Mouse (Mus musculus): Measurements from ENCODE around the gene Me3. TPM values are rescaled to one million over a fixed set of nuclear protein-coding genes. Genes with fewer than 3 reads are reported as not detected.

Gene Me3
- polyA plus RNA-seq, 1 experiment from 2014 or later, result 1.9 TPM

GRCm38 (mm10) chr7:89677850-89678249, 45.7 kb downstream of the Me3 start:
- no peaks in the 10 kb centered on the region for H3K36me3 ChIP-seq (ENCODE audit: control insufficient read depth, insufficient read depth, low read length)
- WGBS, result 73% methylated on average over 1 of the region's 1 CpGs
- H3K4me1 ChIP-seq (replicated peaks; ENCODE audit: control insufficient read depth, insufficient read depth, low read length), result no peaks in the 10 kb centered on the region
- H3K9me3 ChIP-seq (ENCODE audit: control insufficient read depth, low read length), result no peaks in the 10 kb centered on the region
- H3K27me3 ChIP-seq (ENCODE audit: control insufficient read depth, insufficient read depth, low read length), result no peaks in the 10 kb centered on the region
- H3K4me3 ChIP-seq (ENCODE audit: low read depth, low read length), result no peak overlapping the region
- no peak overlapping the region for H3K4me2 ChIP-seq (replicated peaks; ENCODE audit: low read depth, low read length)
- H3K27ac ChIP-seq (ENCODE audit: low read depth, low read length), result no peak overlapping the region
- no peak for ATAC-seq (ENCODE audit: low FRiP score)
- no peak for DNase-seq (ENCODE audit: low spot score)
- H3K9ac ChIP-seq (ENCODE audit: low read depth, low read length), result no peak overlapping the region

- DNase-seq (ENCODE audit: low spot score), result no peak
- 91% methylated on average over 5 of the region's 5 CpGs for WGBS
These were observed 46.5 kb downstream of the Me3 start for GRCm38 (mm10) chr7:89678719-89679118.

GRCm38 (mm10) chr7:89679139-89679538, 46.9 kb downstream of the Me3 start:
- H3K4me1 ChIP-seq (replicated peaks; ENCODE audit: control insufficient read depth, insufficient read depth, low read length), result no peaks in the 10 kb centered on the region
- ATAC-seq (ENCODE audit: low FRiP score), result no peak
- 88% methylated on average over 6 of the region's 6 CpGs for WGBS

More at GRCm38 (mm10) chr7:89678719-89679118, 46.5 kb downstream of the Me3 start:
- Histone ChIP-seq H3K9me3 (ENCODE audit: control insufficient read depth, low read length) (no peaks in the 10 kb centered on the region), H3K27ac (ENCODE audit: low read depth, low read length) (no peak overlapping the region), H3K4me2 (replicated peaks; ENCODE audit: low read depth, low read length) (no peak overlapping the region), H3K9ac (ENCODE audit: low read depth, low read length) (no peak overlapping the region), H3K4me3 (ENCODE audit: low read depth, low read length) (no peak overlapping the region), H3K36me3 (ENCODE audit: control insufficient read depth, insufficient read depth, low read length) (no peaks in the 10 kb centered on the region), H3K4me1 (replicated peaks; ENCODE audit: control insufficient read depth, insufficient read depth, low read length) (no peaks in the 10 kb centered on the region), H3K27me3 (ENCODE audit: control insufficient read depth, insufficient read depth, low read length) (no peaks in the 10 kb centered on the region)
- no peak for ATAC-seq (ENCODE audit: low FRiP score)

GRCm38 (mm10) chr7:89679621-89680140, 47.5 kb downstream of the Me3 start:
- no peaks in the 10 kb centered on the region for H3K4me1 ChIP-seq (replicated peaks; ENCODE audit: control insufficient read depth, insufficient read depth, low read length)
- H3K36me3 ChIP-seq (ENCODE audit: control insufficient read depth, insufficient read depth, low read length), result no peaks in the 10 kb centered on the region
- WGBS, result 46% methylated on average over 2 of the region's 2 CpGs
- ATAC-seq (ENCODE audit: low FRiP score), result no peak
- no peak overlapping the region for H3K9ac ChIP-seq (ENCODE audit: low read depth, low read length)
- no peak overlapping the region for H3K4me2 ChIP-seq (replicated peaks; ENCODE audit: low read depth, low read length)
- H3K4me3 ChIP-seq (ENCODE audit: low read depth, low read length), result no peak overlapping the region
- no peak overlapping the region for H3K27ac ChIP-seq (ENCODE audit: low read depth, low read length)
- no peak for DNase-seq (ENCODE audit: low spot score)
- H3K9me3 ChIP-seq (ENCODE audit: control insufficient read depth, low read length), result no peaks in the 10 kb centered on the region
- no peaks in the 10 kb centered on the region for H3K27me3 ChIP-seq (ENCODE audit: control insufficient read depth, insufficient read depth, low read length)

More at GRCm38 (mm10) chr7:89679139-89679538, 46.9 kb downstream of the Me3 start:
- no peaks in the 10 kb centered on the region for H3K9me3 ChIP-seq (ENCODE audit: control insufficient read depth, low read length)
- no peak overlapping the region for H3K4me3 ChIP-seq (ENCODE audit: low read depth, low read length)
- no peaks in the 10 kb centered on the region for H3K36me3 ChIP-seq (ENCODE audit: control insufficient read depth, insufficient read depth, low read length)
- H3K9ac ChIP-seq (ENCODE audit: low read depth, low read length), result no peak overlapping the region
- H3K27me3 ChIP-seq (ENCODE audit: control insufficient read depth, insufficient read depth, low read length), result no peaks in the 10 kb centered on the region
- no peak overlapping the region for H3K27ac ChIP-seq (ENCODE audit: low read depth, low read length)
- no peak for DNase-seq (ENCODE audit: low spot score)
- no peak overlapping the region for H3K4me2 ChIP-seq (replicated peaks; ENCODE audit: low read depth, low read length)

- 57% methylated on average over 3 of the region's 3 CpGs for WGBS
- no peak overlapping the region for H3K9ac ChIP-seq (ENCODE audit: low read depth, low read length)
- no peaks in the 10 kb centered on the region for H3K4me1 ChIP-seq (replicated peaks; ENCODE audit: control insufficient read depth, insufficient read depth, low read length)
- H3K9me3 ChIP-seq (ENCODE audit: control insufficient read depth, low read length), result no peaks in the 10 kb centered on the region
- no peaks in the 10 kb centered on the region for H3K36me3 ChIP-seq (ENCODE audit: control insufficient read depth, insufficient read depth, low read length)
- no peak overlapping the region for H3K4me2 ChIP-seq (replicated peaks; ENCODE audit: low read depth, low read length)
- H3K27me3 ChIP-seq (ENCODE audit: control insufficient read depth, insufficient read depth, low read length), result no peaks in the 10 kb centered on the region
- DNase-seq (ENCODE audit: low spot score) (no peak), ATAC-seq (ENCODE audit: low FRiP score) (no peak)
- no peak overlapping the region for H3K4me3 ChIP-seq (ENCODE audit: low read depth, low read length)
- no peak overlapping the region for H3K27ac ChIP-seq (ENCODE audit: low read depth, low read length)
These were observed 48.7 kb downstream of the Me3 start for GRCm38 (mm10) chr7:89680891-89681290.

- 59% methylated on average over 10 of the region's 10 CpGs for WGBS
These were observed 49.7 kb downstream of the Me3 start for GRCm38 (mm10) chr7:89681666-89682470.

GRCm38 (mm10) chr7:89698186-89698585, 66.0 kb downstream of the Me3 start:
- no peak overlapping the region for H3K27ac ChIP-seq (ENCODE audit: low read depth, low read length)
- H3K4me3 ChIP-seq (ENCODE audit: low read depth, low read length), result no peak overlapping the region
- H3K27me3 ChIP-seq (ENCODE audit: control insufficient read depth, insufficient read depth, low read length), result no peaks in the 10 kb centered on the region
- H3K36me3 ChIP-seq (ENCODE audit: control insufficient read depth, insufficient read depth, low read length), result no peaks in the 10 kb centered on the region
- no peak for ATAC-seq (ENCODE audit: low FRiP score)
- no peaks in the 10 kb centered on the region for H3K4me1 ChIP-seq (replicated peaks; ENCODE audit: control insufficient read depth, insufficient read depth, low read length)
- H3K9me3 ChIP-seq (ENCODE audit: control insufficient read depth, low read length), result no peaks in the 10 kb centered on the region
- H3K4me2 ChIP-seq (replicated peaks; ENCODE audit: low read depth, low read length), result no peak overlapping the region
- no peak overlapping the region for H3K9ac ChIP-seq (ENCODE audit: low read depth, low read length)
- DNase-seq (ENCODE audit: low spot score), result peak; percentile 51

More at GRCm38 (mm10) chr7:89681666-89682470, 49.7 kb downstream of the Me3 start:
- H3K4me1 ChIP-seq (replicated peaks; ENCODE audit: control insufficient read depth, insufficient read depth, low read length), result no peaks in the 10 kb centered on the region
- no peak overlapping the region for H3K4me2 ChIP-seq (replicated peaks; ENCODE audit: low read depth, low read length)
- DNase-seq (ENCODE audit: low spot score) (no peak), ATAC-seq (ENCODE audit: low FRiP score) (no peak)
- H3K9me3 ChIP-seq (ENCODE audit: control insufficient read depth, low read length), result no peaks in the 10 kb centered on the region
- no peaks in the 10 kb centered on the region for H3K36me3 ChIP-seq (ENCODE audit: control insufficient read depth, insufficient read depth, low read length)
- H3K9ac ChIP-seq (ENCODE audit: low read depth, low read length), result no peak overlapping the region
- H3K4me3 ChIP-seq (ENCODE audit: low read depth, low read length), result no peak overlapping the region
- no peak overlapping the region for H3K27ac ChIP-seq (ENCODE audit: low read depth, low read length)
- H3K27me3 ChIP-seq (ENCODE audit: control insufficient read depth, insufficient read depth, low read length), result no peaks in the 10 kb centered on the region

- WGBS, result 70% methylated on average over 5 of the region's 5 CpGs
- no peaks in the 10 kb centered on the region for H3K4me1 ChIP-seq (replicated peaks; ENCODE audit: control insufficient read depth, insufficient read depth, low read length)
- DNase-seq (ENCODE audit: low spot score) (no peak), ATAC-seq (ENCODE audit: low FRiP score) (no peak)
- H3K4me2 ChIP-seq (replicated peaks; ENCODE audit: low read depth, low read length), result no peak overlapping the region
- no peak overlapping the region for H3K4me3 ChIP-seq (ENCODE audit: low read depth, low read length)
- no peaks in the 10 kb centered on the region for H3K27me3 ChIP-seq (ENCODE audit: control insufficient read depth, insufficient read depth, low read length)
- H3K27ac ChIP-seq (ENCODE audit: low read depth, low read length), result no peak overlapping the region
- no peak overlapping the region for H3K9ac ChIP-seq (ENCODE audit: low read depth, low read length)
- H3K9me3 ChIP-seq (ENCODE audit: control insufficient read depth, low read length), result no peaks in the 10 kb centered on the region
- no peaks in the 10 kb centered on the region for H3K36me3 ChIP-seq (ENCODE audit: control insufficient read depth, insufficient read depth, low read length)
These were observed 67.6 kb downstream of the Me3 start for GRCm38 (mm10) chr7:89699668-89700350.
